Mouse (Mus musculus) CH12.LX (cell line): ENCODE data around the gene Entpd3. TPM values are rescaled to one million over a fixed set of nuclear protein-coding genes. Genes with fewer than 3 reads are reported as not detected.
A peak's percentile ranks its signal among the peaks of the same experiment; 100 is the strongest.

Experiments
- DNase-seq: peaks from one replicate; pipeline ENCODE4 v3.0.0-alpha.2; 2013; ENCODE audit errors: extremely low read depth
- H3K27ac ChIP-seq: 2 replicates; pipeline ENCODE4 v1.5.1; 2012; ENCODE audit warnings: low read depth, mild to moderate bottlenecking, control low read depth, moderate library complexity; ENCODE audit not compliant: insufficient read depth
- H3K27me3 ChIP-seq: replicated peaks from 2 replicates; pipeline ENCODE3; 2012; ENCODE audit warnings: inconsistent platforms
- H3K36me3 ChIP-seq, 2 experiments: replicated peaks in 1 of 2; 2 replicates each; pipeline versions ENCODE3 to v1.6.1; 2012; ENCODE audit warnings: inconsistent platforms in 1 of 2, low read length in 1 of 2, mild to moderate bottlenecking in 1 of 2, mixed read lengths in 1 of 2, moderate library complexity in 1 of 2; ENCODE audit not compliant: control insufficient read depth in 1 of 2, insufficient read depth in 1 of 2
- H3K4me1 ChIP-seq, 2 experiments: 2 replicates each; pipeline ENCODE4 v1.6.1; 2012; ENCODE audit warnings: inconsistent platforms in 1 of 2, moderate library complexity in 1 of 2; ENCODE audit not compliant: insufficient read depth in 2 of 2, control insufficient read depth in 1 of 2
- H3K4me2 ChIP-seq: 2 replicates; pipeline ENCODE4 v1.6.1; 2012; ENCODE audit warnings: low read depth, mild to moderate bottlenecking, control low read depth; ENCODE audit not compliant: poor library complexity, insufficient read depth, severe bottlenecking
- H3K4me3 ChIP-seq, 3 experiments: fragments of 150-350 bp in 1 of 3; sonication (generic) in 1 of 3; replicated peaks in 1 of 3; 2 replicates each; pipeline versions ENCODE3 to v1.5.1; 2011 to 2012; ENCODE audit warnings: low read depth in 2 of 3, low read length in 2 of 3, mild to moderate bottlenecking in 2 of 3, moderate library complexity in 2 of 3, control low read depth in 1 of 3, improper control_type of control experiment in 1 of 3, inconsistent platforms in 1 of 3, mixed read lengths in 1 of 3; ENCODE audit not compliant: poor library complexity in 1 of 3
- H3K79me2 ChIP-seq: replicated peaks from 2 replicates; pipeline ENCODE4 v1.6.1; 2012; ENCODE audit warnings: mild to moderate bottlenecking, moderate library complexity; ENCODE audit not compliant: control insufficient read depth, poor library complexity, insufficient read depth, severe bottlenecking; ENCODE audit errors: extremely low read depth
- H3K9ac ChIP-seq: 2 replicates; pipeline ENCODE4 v1.6.1; 2012; ENCODE audit warnings: low read depth, mild to moderate bottlenecking, control low read depth, moderate library complexity; ENCODE audit not compliant: insufficient read depth
- H3K9me3 ChIP-seq: replicated peaks from 2 replicates; pipeline ENCODE3; 2012; ENCODE audit warnings: low read length, inconsistent platforms, mixed read lengths
- BHLHE40 ChIP-seq: IDR thresholded peaks from 2 replicates; pipeline ENCODE4 v1.6.1; 2011; ENCODE audit warnings: mild to moderate bottlenecking, low read depth, low read length, improper control_type of control experiment
- CHD1 ChIP-seq: IDR thresholded peaks from 2 replicates; pipeline ENCODE4 v1.6.1; 2012; ENCODE audit warnings: low read depth, low read length, improper control_type of control experiment, inconsistent platforms
- CHD2 ChIP-seq: IDR thresholded peaks from 2 replicates; pipeline ENCODE4 v1.6.1; 2011; ENCODE audit warnings: low read length, improper control_type of control experiment
- CTCF ChIP-seq, 2 experiments: IDR thresholded peaks in 1 of 2; conservative IDR thresholded peaks in 1 of 2; 2 replicates each; pipeline ENCODE4 v1.5.1; 2011 to 2012; ENCODE audit warnings: low read depth in 2 of 2, low read length in 2 of 2, improper control_type of control experiment in 1 of 2, inconsistent platforms in 1 of 2, mild to moderate bottlenecking in 1 of 2, moderate library complexity in 1 of 2
- E2F4 ChIP-seq: IDR thresholded peaks from 2 replicates; pipeline ENCODE4 v1.6.1; 2011; ENCODE audit warnings: low read depth, low read length, improper control_type of control experiment; ENCODE audit not compliant: insufficient replicate concordance
- ELF1 ChIP-seq: IDR thresholded peaks from 2 replicates; pipeline ENCODE4 v1.6.1; 2014; ENCODE audit warnings: low read depth, mild to moderate bottlenecking, inconsistent platforms, low read length, improper control_type of control experiment
- EP300 ChIP-seq: IDR thresholded peaks from 2 replicates; pipeline ENCODE4 v1.6.1; 2011; ENCODE audit warnings: low read length, improper control_type of control experiment
- ETS1 ChIP-seq: conservative IDR thresholded peaks from 2 replicates; pipeline ENCODE4 v1.6.1; 2012; ENCODE audit warnings: low read depth, mild to moderate bottlenecking, inconsistent platforms, low read length, improper control_type of control experiment, moderate library complexity
- HCFC1 ChIP-seq: IDR thresholded peaks from 2 replicates; pipeline ENCODE4 v1.6.1; 2012; ENCODE audit warnings: low read depth, mild to moderate bottlenecking, inconsistent platforms, low read length, improper control_type of control experiment
- IRF4 ChIP-seq: IDR thresholded peaks from 2 replicates; pipeline ENCODE4 v1.6.1; 2014; ENCODE audit warnings: low read depth, mild to moderate bottlenecking, inconsistent platforms, low read length, improper control_type of control experiment
- KAT2A ChIP-seq: IDR thresholded peaks from 2 replicates; pipeline ENCODE4 v1.6.1; 2012; ENCODE audit warnings: low read length, improper control_type of control experiment, inconsistent platforms; ENCODE audit not compliant: insufficient replicate concordance
- MAZ ChIP-seq: IDR thresholded peaks from 2 replicates; pipeline ENCODE4 v1.6.1; 2012; ENCODE audit warnings: low read depth, mild to moderate bottlenecking, inconsistent platforms, low read length, improper control_type of control experiment, moderate library complexity
- MEF2A ChIP-seq: IDR thresholded peaks from 2 replicates; pipeline ENCODE4 v1.6.1; 2014; ENCODE audit warnings: low read depth, mild to moderate bottlenecking, inconsistent platforms, low read length, improper control_type of control experiment, borderline replicate concordance
- MXI1 ChIP-seq: IDR thresholded peaks from 2 replicates; pipeline ENCODE4 v1.6.1; 2011; ENCODE audit warnings: mild to moderate bottlenecking, low read depth, low read length, improper control_type of control experiment
- MYC ChIP-seq: IDR thresholded peaks from 2 replicates; pipeline ENCODE4 v1.6.1; 2011; ENCODE audit warnings: low read depth, mild to moderate bottlenecking, improper control_type of control experiment, low read length
- NRF1 ChIP-seq: IDR thresholded peaks from 2 replicates; pipeline ENCODE4 v1.6.1; 2014; ENCODE audit warnings: low read depth, mild to moderate bottlenecking, inconsistent platforms, low read length, improper control_type of control experiment, moderate library complexity
- PAX5 ChIP-seq: IDR thresholded peaks from 2 replicates; pipeline ENCODE4 v1.6.1; 2012; ENCODE audit warnings: low read length, inconsistent platforms, mixed read lengths
- POLR2AphosphoS2 ChIP-seq: IDR thresholded peaks from 2 replicates; pipeline ENCODE4 v1.6.1; 2011; ENCODE audit warnings: low read depth, low read length, improper control_type of control experiment
- RCOR1 ChIP-seq: conservative IDR thresholded peaks from 2 replicates; pipeline ENCODE4 v1.6.1; 2012; ENCODE audit warnings: low read depth, mild to moderate bottlenecking, inconsistent platforms, low read length, improper control_type of control experiment
- SIN3A ChIP-seq: IDR thresholded peaks from 2 replicates; pipeline ENCODE4 v1.6.1; 2012; ENCODE audit warnings: low read length, improper control_type of control experiment, inconsistent platforms
- USF2 ChIP-seq: conservative IDR thresholded peaks from 2 replicates; pipeline ENCODE4 v1.6.1; 2011; ENCODE audit warnings: low read depth, low read length, improper control_type of control experiment
- ZC3H11A ChIP-seq: IDR thresholded peaks from 2 replicates; pipeline ENCODE4 v1.6.1; 2012; ENCODE audit warnings: low read depth, mild to moderate bottlenecking, inconsistent platforms, low read length, improper control_type of control experiment
- ZKSCAN1 ChIP-seq: IDR thresholded peaks from 2 replicates; pipeline ENCODE4 v1.6.1; 2012; ENCODE audit warnings: low read depth, inconsistent platforms, low read length, improper control_type of control experiment, borderline replicate concordance
- ZMIZ1 ChIP-seq: IDR thresholded peaks from 2 replicates; pipeline ENCODE4 v1.6.1; 2012; ENCODE audit warnings: low read depth, mild to moderate bottlenecking, inconsistent platforms, low read length, improper control_type of control experiment
- ZNF384 ChIP-seq: IDR thresholded peaks from 2 replicates; pipeline ENCODE4 v1.6.1; 2012; ENCODE audit warnings: low read depth, low read length, improper control_type of control experiment, inconsistent platforms
- dilution Hi-C: fragments of 300-500 bp; cut with MboI; formaldehyde crosslinking; loops from 2 replicates; pipeline ENCODE4 v1.14.3; 2020; ENCODE audit warnings: low sequenced_read_pairs; ENCODE audit not compliant: extremely low pct_unique_long_range_greater_than_20kb, extremely low pct_ligation_motif_present
- in situ Hi-C: fragments of 300-500 bp; cut with MboI; formaldehyde crosslinking; loops from 3 replicates; pipeline ENCODE4 v1.14.3; 2019; ENCODE audit warnings: low sequenced_read_pairs, low pct_ligation_motif_present, low pct_unique_long_range_greater_than_20kb, mixed read lengths
- polyA plus RNA-seq: library from polyadenylated mRNA; unstranded; fragments of >175 nt; gene quantifications from 2 replicates; pipeline ENCODE4 v1.2.1, GENCODE M21; 2012; ENCODE audit warnings: low read depth; ENCODE audit not compliant: insufficient read length
- total RNA-seq, 2 experiments: library from RNA; depleted of rRNA; stranded (reverse); fragments of 300-350 nt in 1 of 2; fragments of >200 nt in 1 of 2; gene quantifications; 2 replicates each; pipeline ENCODE4 v1.2.3; 2012 to 2014

Gene Entpd3
- total and polyA plus RNA-seq, 3 experiments, result 0.04 TPM; not detected in 2

GRCm38 (mm10) chr9:120492400-120493351, 46.9 kb upstream of the Entpd3 start (continued):
- no peak; the same call in 1 of the 2 replicates for TF ChIP-seq ZMIZ1
- 0 out of 2 replicates have a peak, but pooled peaks have one; percentile 48 for TF ChIP-seq KAT2A
- no peak for TF ChIP-seq E2F4
- TF ChIP-seq RCOR1, result no peak
- TF ChIP-seq CHD1, result no peak
- TF ChIP-seq ZNF384, result no peak
- TF ChIP-seq SIN3A, result no peak; the same call in 1 of the 2 replicates
- TF ChIP-seq USF2, result no peak; the same call in 1 of the 2 replicates
- TF ChIP-seq BHLHE40, result peak; percentile 83
- peak; percentile 38; the same call in 1 of the 2 replicates for TF ChIP-seq IRF4
- TF ChIP-seq POLR2AphosphoS2, result no peak
- TF ChIP-seq MAZ, result 0 out of 2 replicates have a peak, but pooled peaks have one; percentile 46
- TF ChIP-seq ZKSCAN1, result no peak
- TF ChIP-seq, all 38 proteins: peak for 15

GRCm38 (mm10) chr9:120493781-120494180, 45.8 kb upstream of the Entpd3 start:
- Histone ChIP-seq H3K27me3 (no peaks in the 10 kb centered on the region), H3K9me3 (no peaks in the 10 kb centered on the region), H3K9ac (peak overlapping the region; percentile 97; the same call in 1 of the 2 replicates), H3K4me1 (peaks cover 0 to 13% of the 10 kb centered on the region in 2 experiments; a peak in 3 of 4 replicates), H3K36me3 (peaks cover 22 to 37% of the 10 kb centered on the region in 2 experiments), H3K27ac (no peak overlapping the region)
- DNase-seq, result no peak
- TF ChIP-seq MXI1, result no peak
- TF ChIP-seq, all 38 proteins: peak for 0
- H3K4me3 ChIP-seq, result peak overlapping the region; percentile 35 to 90 (median 74)
- in situ Hi-C loops (no loop called here), dilution Hi-C loops (no loop called here)
- no peaks in the 10 kb centered on the region; the same call in 1 of the 2 replicates for H3K79me2 ChIP-seq
- peak overlapping the region; percentile 97 for H3K4me2 ChIP-seq

- Histone ChIP-seq H3K9me3 (no peaks in the 10 kb centered on the region), H3K27me3 (no peaks in the 10 kb centered on the region), H3K27ac (no peak overlapping the region), H3K4me1 (peaks cover 0 to 11% of the 10 kb centered on the region in 2 experiments; a peak in 3 of 4 replicates), H3K4me3 (no peak overlapping the region), H3K4me2 (no peak overlapping the region), H3K36me3 (peaks cover 22 to 37% of the 10 kb centered on the region in 2 experiments), H3K79me2 (no peaks in the 10 kb centered on the region; the same call in 1 of the 2 replicates), H3K9ac (no peak overlapping the region)
- in situ Hi-C loops, result loop anchor here (5.0 kb wide), 1 partner anchor 64 kb away; no protein-coding TSS in a partner anchor
- peak; percentile 73 for DNase-seq
- dilution Hi-C loops, result no loop called here
- 0 out of 2 replicates have a peak, but pooled peaks have one; percentile 46 for TF ChIP-seq RCOR1
- TF ChIP-seq ELF1, result 0 out of 2 replicates have a peak, but pooled peaks have one; percentile 24
- TF ChIP-seq MYC, result 0 out of 2 replicates have a peak, but pooled peaks have one; percentile 52
- TF ChIP-seq HCFC1, result no peak
- TF ChIP-seq NRF1, result no peak
- TF ChIP-seq POLR2AphosphoS2, result no peak
- TF ChIP-seq MAZ, result 0 out of 2 replicates have a peak, but pooled peaks have one; percentile 42
- TF ChIP-seq CTCF (conservative IDR thresholded peaks at IDR 0.05 in 1 of 2, IDR thresholded peaks at IDR 0.05 in 1 of 2; ENCODE audit: low read depth in 2 of 2, low read length in 2 of 2), result peak; percentile 91 to 97
- no peak for TF ChIP-seq PAX5
- TF ChIP-seq BHLHE40, result no peak
- TF ChIP-seq CHD2, result no peak
- no peak for TF ChIP-seq E2F4
- no peak for TF ChIP-seq CHD1
- peak; percentile 77 for TF ChIP-seq ZC3H11A
- TF ChIP-seq EP300, result no peak
- no peak for TF ChIP-seq ETS1
- no peak for TF ChIP-seq MEF2A
- no peak for TF ChIP-seq MXI1
- peak; percentile 26; the same call in 1 of the 2 replicates for TF ChIP-seq IRF4
These were observed 42.9 kb upstream of the Entpd3 start for GRCm38 (mm10) chr9:120496691-120497090.
